Mouse (Mus musculus): ENCODE data around the gene Grtp1. TPM values are rescaled to one million over a fixed set of nuclear protein-coding genes. Genes with fewer than 3 reads are reported as not detected.

The Grtp1 gene
- polyA plus RNA-seq, 1 experiment from 2014 or later, result 11.5 TPM

DNA sequence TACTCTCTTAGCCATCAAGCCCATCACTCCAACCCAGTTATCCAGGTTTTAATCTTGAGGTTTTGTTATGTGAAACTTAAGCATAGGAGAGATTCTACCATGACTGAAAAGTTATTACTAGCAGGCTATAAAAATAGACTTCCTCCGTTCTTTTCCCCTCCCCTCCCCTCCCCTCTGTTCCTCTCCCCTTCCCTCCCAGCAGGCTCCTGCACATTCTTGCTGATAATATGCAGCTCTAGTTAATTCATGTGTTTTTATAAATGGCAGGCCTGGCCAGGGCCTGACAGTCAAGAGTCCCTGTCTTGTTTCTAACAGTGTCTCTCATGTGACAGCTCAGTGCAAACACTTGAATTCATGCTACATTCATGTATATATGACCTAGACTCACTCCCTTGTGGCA is 29.9 kb downstream of the Grtp1 start:
- no peaks in the 10 kb centered on the region for H3K9me3 ChIP-seq (replicated peaks)
- H3K9ac ChIP-seq, result no peak overlapping the region
- ATAC-seq (ENCODE audit: low read depth), result no peak
- H3K4me2 ChIP-seq, result no peak overlapping the region
- WGBS (ENCODE audit: insufficient replicate concordance), result 60% methylated on average over 1 of the region's 1 CpGs
- no peak for DNase-seq
- no peak overlapping the region for H3K27ac ChIP-seq
- H3K4me1 ChIP-seq (replicated peaks), result no peaks in the 10 kb centered on the region
- H3K27me3 ChIP-seq, result no peaks in the 10 kb centered on the region
- H3K4me3 ChIP-seq (replicated peaks), result no peak overlapping the region
- peaks cover 99% of the 10 kb centered on the region for H3K36me3 ChIP-seq

DNA sequence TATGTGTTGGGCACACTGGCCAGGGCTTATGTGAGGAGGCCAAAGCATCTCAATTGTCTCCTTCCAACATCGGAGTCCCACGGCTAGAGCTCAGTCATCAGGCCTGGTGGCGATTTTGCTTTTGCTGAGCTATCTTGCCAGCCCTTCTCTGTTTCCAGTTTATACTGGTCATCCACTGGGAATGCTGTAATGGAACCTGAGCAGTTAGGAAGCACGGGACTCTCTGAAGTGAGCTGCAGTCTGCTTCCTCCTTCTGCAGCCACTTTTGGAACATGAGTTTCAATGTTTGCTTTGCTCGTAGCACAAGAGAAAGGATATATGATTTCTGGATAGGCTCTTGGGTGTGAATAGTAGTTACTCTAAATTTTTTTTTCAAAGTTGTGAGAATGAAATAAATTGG is 36.1 kb downstream of the Grtp1 start:
- Histone ChIP-seq H3K4me2 (peak overlapping the region; percentile 95; the same call in 1 of the 2 replicates), H3K27me3 (no peaks in the 10 kb centered on the region), H3K9me3 (replicated peaks) (no peaks in the 10 kb centered on the region), H3K4me3 (replicated peaks) (no peak overlapping the region), H3K27ac (0 out of 2 replicates have a peak overlapping the region, but pooled peaks have one; percentile 75), H3K4me1 (replicated peaks) (peaks cover 58% of the 10 kb centered on the region), H3K9ac (no peak overlapping the region), H3K36me3 (peaks cover 54% of the 10 kb centered on the region)
- WGBS (ENCODE audit: insufficient replicate concordance), result 79% methylated on average over 5 of the region's 5 CpGs
- ATAC-seq (ENCODE audit: low read depth), result no peak
- DNase-seq, result no peak

DNA sequence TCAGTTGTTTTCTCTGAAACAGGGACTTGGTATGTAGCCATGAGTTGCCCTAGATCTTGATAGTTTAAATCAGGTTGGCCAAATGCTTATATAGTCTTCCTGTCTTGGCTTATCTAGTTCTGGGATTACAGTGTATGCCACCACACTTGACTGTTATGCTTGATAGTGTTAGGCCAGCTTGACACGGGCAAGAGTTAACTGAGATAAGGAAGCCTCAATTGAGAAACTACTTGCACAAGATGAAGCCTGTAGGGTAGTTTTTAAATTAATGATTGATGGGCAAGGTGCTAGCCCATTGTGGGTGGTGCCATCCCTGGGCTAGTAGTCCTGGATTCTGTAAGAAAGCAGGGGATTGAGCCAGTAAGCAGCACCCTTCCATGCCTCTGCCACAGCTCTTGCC is 36.9 kb downstream of the Grtp1 start:
- peak overlapping the region; percentile 95 for H3K4me2 ChIP-seq
- H3K4me1 ChIP-seq (replicated peaks), result peaks cover 60% of the 10 kb centered on the region
- ATAC-seq (ENCODE audit: low read depth), result peak; percentile 70
- H3K36me3 ChIP-seq, result peaks cover 46% of the 10 kb centered on the region
- no peaks in the 10 kb centered on the region for H3K27me3 ChIP-seq
- H3K9me3 ChIP-seq (replicated peaks), result no peaks in the 10 kb centered on the region
- H3K4me3 ChIP-seq (replicated peaks), result peak overlapping the region; percentile 4
- H3K27ac ChIP-seq, result peak overlapping the region; percentile 75
- peak overlapping the region; percentile 24 for H3K9ac ChIP-seq
- DNase-seq, result peak; percentile 48
- WGBS (ENCODE audit: insufficient replicate concordance), result 7% methylated on average over 1 of the region's 1 CpGs

DNA sequence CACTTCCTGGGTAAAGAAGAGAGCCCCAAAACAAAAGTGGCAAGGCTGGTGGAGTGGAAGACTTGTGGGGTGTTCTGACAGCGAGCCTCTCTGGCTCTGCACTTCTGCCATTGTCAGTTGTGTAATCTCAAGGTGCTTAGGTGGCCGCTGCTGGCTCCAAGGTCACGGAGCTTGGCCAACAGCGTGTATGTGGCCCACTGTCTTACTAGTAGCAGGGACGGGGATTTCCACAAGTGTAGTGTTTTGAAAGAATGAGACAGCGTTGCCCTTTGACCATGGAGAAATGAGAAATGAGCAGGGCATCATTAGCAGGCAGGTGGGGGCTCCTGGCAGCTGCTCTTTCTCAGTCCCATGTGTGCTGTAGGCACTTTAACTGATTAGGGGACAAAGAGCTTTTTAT is 38.3 kb downstream of the Grtp1 start:
- Histone ChIP-seq H3K4me3 (replicated peaks) (peak overlapping the region; percentile 25; the same call in 1 of the 2 replicates), H3K9ac (peak overlapping the region; percentile 44; the same call in 1 of the 2 replicates), H3K27ac (peak overlapping the region; percentile 75), H3K36me3 (peaks cover 32% of the 10 kb centered on the region), H3K9me3 (replicated peaks) (no peaks in the 10 kb centered on the region), H3K27me3 (no peaks in the 10 kb centered on the region), H3K4me2 (peak overlapping the region; percentile 95), H3K4me1 (replicated peaks) (peaks cover 64% of the 10 kb centered on the region)
- ATAC-seq (ENCODE audit: low read depth) (no peak), DNase-seq (no peak)
- 82% methylated on average over 6 of the region's 6 CpGs for WGBS (ENCODE audit: insufficient replicate concordance)

DNA sequence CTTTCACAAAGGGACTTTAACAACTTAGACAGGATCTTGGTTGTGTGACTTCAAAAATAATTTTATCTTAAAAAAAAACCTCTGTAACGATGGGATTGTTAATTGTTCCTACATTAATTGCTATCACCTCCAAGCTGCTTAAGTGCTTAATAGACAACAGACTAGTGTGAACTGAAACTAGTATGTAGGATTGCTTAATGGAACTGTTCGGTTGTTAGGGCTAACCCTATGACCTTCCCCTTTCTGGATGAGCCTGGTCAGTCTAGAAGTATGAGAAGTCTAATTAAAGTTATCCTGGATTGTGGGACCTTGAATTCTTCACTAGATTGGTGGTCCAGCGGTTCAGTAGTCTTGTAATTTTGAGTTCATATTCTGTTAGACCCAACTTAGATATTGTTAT is 39.7 kb downstream of the Grtp1 start:
- peaks cover 64% of the 10 kb centered on the region for H3K4me1 ChIP-seq (replicated peaks)
- peak overlapping the region; percentile 95 for H3K4me2 ChIP-seq
- peak overlapping the region; percentile 98 for H3K9ac ChIP-seq
- H3K9me3 ChIP-seq (replicated peaks), result no peaks in the 10 kb centered on the region
- no peaks in the 10 kb centered on the region for H3K27me3 ChIP-seq
- peaks cover 18% of the 10 kb centered on the region for H3K36me3 ChIP-seq
- DNase-seq, result no peak
- no peak for ATAC-seq (ENCODE audit: low read depth)
- 60% methylated on average over 3 of the region's 3 CpGs for whole genome bisulfite sequencing (ENCODE audit: insufficient replicate concordance)
- H3K27ac ChIP-seq, result peak overlapping the region; percentile 60
- peak overlapping the region; percentile 98 for H3K4me3 ChIP-seq (replicated peaks)

DNA sequence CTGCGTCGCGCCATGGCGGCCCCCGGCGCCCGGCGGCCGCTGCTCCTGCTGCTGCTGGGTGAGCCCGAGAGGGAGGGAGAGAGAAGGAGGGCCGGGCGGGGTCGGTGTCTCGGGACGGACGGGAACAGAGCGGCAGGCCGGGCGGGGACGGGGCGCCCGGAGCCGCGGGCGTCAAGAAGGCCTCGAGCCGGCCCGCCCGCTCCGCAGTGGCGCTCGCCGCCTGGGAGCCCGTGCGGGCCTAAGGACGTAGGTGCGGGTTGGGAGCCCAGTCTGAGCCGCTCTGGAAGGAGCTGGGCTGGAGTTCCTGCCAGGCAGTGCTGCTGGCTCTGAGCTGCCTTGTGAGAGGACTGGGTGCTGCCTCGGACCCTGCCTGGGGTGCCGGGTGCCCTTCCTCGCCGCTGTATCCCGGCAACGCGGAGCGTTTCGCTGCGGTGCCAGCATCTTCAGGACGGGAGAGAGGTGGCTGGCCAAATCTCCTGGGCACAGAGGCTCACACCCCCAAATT is 41.0 kb downstream of the Grtp1 start:
- Histone ChIP-seq H3K4me3 (replicated peaks) (peak overlapping the region; percentile 98), H3K27me3 (no peaks in the 10 kb centered on the region), H3K9ac (peak overlapping the region; percentile 98), H3K4me1 (replicated peaks) (peaks cover 56% of the 10 kb centered on the region), H3K36me3 (0 out of 2 replicates have a peak, but pooled peaks cover 8% of the 10 kb centered on the region), H3K9me3 (replicated peaks) (no peaks in the 10 kb centered on the region), H3K27ac (peak overlapping the region; percentile 86), H3K4me2 (peak overlapping the region; percentile 95)
- no peak for DNase-seq
- peak; percentile 74 for ATAC-seq (ENCODE audit: low read depth)
- WGBS (ENCODE audit: insufficient replicate concordance), result under 1% methylated on average over 45 of the region's 49 CpGs

DNA sequence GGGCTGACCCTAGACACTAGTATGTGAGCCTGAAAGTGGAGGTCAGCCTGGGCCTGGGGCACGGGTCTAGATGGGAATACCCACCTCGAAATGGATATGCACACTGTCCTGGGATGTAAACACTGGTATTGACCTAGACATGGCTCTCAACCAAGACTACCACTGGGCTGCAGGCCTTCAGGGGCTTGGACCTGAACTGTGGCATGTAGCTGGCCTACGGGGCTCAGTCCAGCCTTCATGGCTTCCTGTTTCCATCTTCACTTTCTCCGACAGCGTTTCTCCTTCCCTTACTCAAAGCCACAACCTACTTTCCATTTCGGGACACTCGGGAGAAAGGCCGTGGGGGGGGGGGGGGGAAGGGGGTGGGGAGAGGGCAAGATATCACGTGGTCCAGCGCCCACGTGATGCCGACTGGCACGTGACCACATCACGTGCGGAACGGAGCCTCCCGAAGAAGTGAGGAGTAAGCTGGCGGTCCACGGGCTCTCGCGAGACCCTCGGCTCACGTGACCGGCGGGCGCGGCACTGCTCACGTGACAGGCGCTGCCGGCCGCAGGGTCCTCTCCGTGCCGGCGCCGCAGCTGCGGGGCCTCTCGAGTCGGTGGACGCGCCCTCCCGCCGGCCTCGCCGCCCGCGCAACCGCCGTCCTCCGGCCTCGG is 41.6 kb downstream of the Grtp1 start, which contains the start of gene Lamp1:
Gene Lamp1 (plus strand): TSS at position 444 of the 659 bp plus-strand sequence.
- Histone ChIP-seq H3K27me3 (no peaks in the 10 kb centered on the region), H3K36me3 (0 out of 2 replicates have a peak, but pooled peaks cover 8% of the 10 kb centered on the region), H3K9ac (peak within 1 kb of the TSS; percentile 98), H3K4me3 (replicated peaks) (peak within 1 kb of the TSS; percentile 98), H3K9me3 (replicated peaks) (no peaks in the 10 kb centered on the region), H3K27ac (peak within 1 kb of the TSS; percentile 86), H3K4me2 (peak within 1 kb of the TSS; percentile 95), H3K4me1 (replicated peaks) (peaks cover 51% of the 10 kb centered on the region)
- DNase-seq, result peak; percentile 96
- under 1% methylated on average over 38 of the region's 50 CpGs for WGBS (ENCODE audit: insufficient replicate concordance)
- ATAC-seq (ENCODE audit: low read depth), result peak; percentile 80

DNA sequence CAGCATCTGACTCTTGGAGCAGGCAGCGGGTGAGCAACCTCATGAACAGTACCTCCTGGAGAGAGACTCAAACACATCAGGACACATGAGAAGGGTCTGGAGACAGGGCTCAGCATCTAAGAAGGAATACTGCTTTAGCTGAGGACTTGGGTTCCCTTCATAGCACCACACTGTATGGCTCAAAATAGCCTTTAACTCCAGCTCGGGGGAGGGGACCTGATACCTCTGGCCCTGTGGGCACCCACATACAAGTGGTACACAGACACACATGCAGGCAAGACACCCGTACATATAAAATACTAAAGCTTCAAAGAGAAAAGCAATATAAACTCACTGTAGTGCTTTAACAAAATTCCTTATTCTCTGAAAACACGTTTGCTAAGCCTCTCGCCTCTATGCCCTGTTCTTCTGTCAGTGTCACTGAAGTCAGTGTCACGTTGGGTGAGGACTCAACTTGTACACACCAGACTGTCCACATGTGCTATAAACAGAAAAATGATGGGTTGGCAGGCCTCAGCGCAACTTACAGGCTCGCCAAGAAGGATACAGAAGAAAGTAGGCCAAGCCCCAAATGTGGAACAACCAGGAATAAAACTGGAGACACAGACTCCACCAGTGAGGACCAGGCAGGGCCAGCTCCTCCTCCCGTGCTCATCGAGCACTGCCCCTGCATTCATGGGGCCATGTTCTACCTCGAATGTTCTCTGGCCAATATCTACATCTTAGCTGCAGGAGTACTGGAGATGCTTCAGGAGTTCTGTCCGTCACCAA is 43.9 kb downstream of the Grtp1 start:
- 62% methylated on average over 12 of the region's 12 CpGs for WGBS (ENCODE audit: insufficient replicate concordance)
- no peak overlapping the region for H3K4me3 ChIP-seq (replicated peaks)
- no peak overlapping the region for H3K27ac ChIP-seq
- 0 out of 2 replicates have a peak, but pooled peaks cover 4% of the 10 kb centered on the region for H3K36me3 ChIP-seq
- no peaks in the 10 kb centered on the region for H3K27me3 ChIP-seq
- no peaks in the 10 kb centered on the region for H3K9me3 ChIP-seq (replicated peaks)
- H3K4me2 ChIP-seq, result no peak overlapping the region
- DNase-seq (no peak), ATAC-seq (ENCODE audit: low read depth) (no peak)
- peaks cover 27% of the 10 kb centered on the region for H3K4me1 ChIP-seq (replicated peaks)
- no peak overlapping the region for H3K9ac ChIP-seq

DNA sequence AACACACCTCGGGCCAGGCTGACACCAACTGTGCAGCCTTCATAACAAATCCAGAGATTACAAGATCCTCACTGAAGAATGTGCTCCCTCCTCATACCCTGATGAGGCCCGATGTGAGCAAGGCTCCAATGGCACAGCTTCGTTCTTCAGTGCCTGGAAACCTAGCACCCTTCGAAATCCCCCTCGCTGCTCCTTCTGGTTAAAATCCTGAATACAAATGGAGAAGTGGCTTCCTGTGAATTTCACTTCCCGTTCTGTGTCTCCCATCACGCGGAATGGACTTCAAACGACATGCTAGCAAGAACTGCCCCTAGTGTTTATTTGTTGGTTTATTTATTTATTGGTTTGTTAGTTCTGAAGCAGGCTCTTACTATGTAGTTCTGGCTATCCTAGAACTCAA is 45.1 kb downstream of the Grtp1 start:
- H3K36me3 ChIP-seq, result peaks cover 3% of the 10 kb centered on the region; the same call in 1 of the 2 replicates
- no peaks in the 10 kb centered on the region for H3K27me3 ChIP-seq
- 52% methylated on average over 9 of the region's 9 CpGs for WGBS (ENCODE audit: insufficient replicate concordance)
- no peaks in the 10 kb centered on the region for H3K9me3 ChIP-seq (replicated peaks)
- ATAC-seq (ENCODE audit: low read depth) (no peak), DNase-seq (no peak)
- H3K4me1 ChIP-seq (replicated peaks), result peaks cover 16% of the 10 kb centered on the region
- H3K27ac ChIP-seq, result no peak overlapping the region
- no peak overlapping the region for H3K4me3 ChIP-seq (replicated peaks)
- no peak overlapping the region for H3K9ac ChIP-seq
- no peak overlapping the region for H3K4me2 ChIP-seq

DNA sequence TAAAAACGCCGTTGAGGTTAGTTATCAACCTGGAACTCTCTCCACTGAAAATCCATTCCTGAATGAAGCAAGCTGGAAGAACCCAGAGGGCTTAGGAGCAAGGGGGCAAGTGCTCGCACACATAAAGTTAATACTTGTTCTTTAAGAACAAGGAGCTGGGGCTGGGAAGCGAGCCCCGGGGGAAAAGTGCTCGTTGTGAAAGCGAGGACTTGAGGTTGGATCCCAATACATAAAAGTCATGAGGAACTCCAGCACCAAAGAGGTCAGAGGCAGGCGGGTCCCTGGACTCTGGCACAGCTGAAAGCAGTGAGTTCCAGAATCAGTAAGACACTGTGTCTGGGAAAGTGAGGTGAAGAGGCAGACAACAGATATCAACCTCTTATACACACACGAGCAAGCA is 46.3 kb downstream of the Grtp1 start:
- peaks cover 15% of the 10 kb centered on the region for H3K36me3 ChIP-seq
- no peak overlapping the region for H3K4me3 ChIP-seq (replicated peaks)
- H3K27ac ChIP-seq, result no peak overlapping the region
- DNase-seq (no peak), ATAC-seq (ENCODE audit: low read depth) (no peak)
- no peaks in the 10 kb centered on the region for H3K27me3 ChIP-seq
- H3K4me1 ChIP-seq (replicated peaks), result peaks cover 7% of the 10 kb centered on the region
- 79% methylated on average over 9 of the region's 9 CpGs for WGBS (ENCODE audit: insufficient replicate concordance)
- H3K4me2 ChIP-seq, result no peak overlapping the region
- no peak overlapping the region for H3K9ac ChIP-seq
- H3K9me3 ChIP-seq (replicated peaks), result no peaks in the 10 kb centered on the region

DNA sequence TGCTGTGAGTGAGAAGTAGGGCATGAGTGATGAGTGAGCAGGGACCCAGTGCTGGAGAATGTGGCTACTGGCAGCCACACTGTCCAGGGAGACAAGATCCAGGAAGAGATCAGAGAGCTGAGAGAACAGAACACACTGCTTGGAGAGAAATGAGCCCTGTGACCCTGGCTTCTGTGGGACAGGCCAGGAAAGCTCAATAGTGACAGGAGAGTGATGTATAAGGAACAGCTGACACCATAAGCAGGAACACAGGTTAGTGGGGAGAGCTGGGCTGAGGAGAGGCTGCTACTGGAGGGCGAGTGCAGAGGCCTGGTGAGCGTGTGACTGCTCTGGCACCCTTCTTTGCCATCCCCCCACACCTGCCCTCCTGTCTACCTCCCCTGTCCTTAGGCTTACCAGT is 49.5 kb downstream of the Grtp1 start:
- H3K27me3 ChIP-seq, result no peaks in the 10 kb centered on the region
- ATAC-seq (ENCODE audit: low read depth), result 0 out of 2 replicates have a peak, but pooled peaks have one; percentile 25
- no peaks in the 10 kb centered on the region for H3K4me1 ChIP-seq (replicated peaks)
- no peak overlapping the region for H3K4me3 ChIP-seq (replicated peaks)
- H3K27ac ChIP-seq, result no peak overlapping the region
- H3K9ac ChIP-seq, result no peak overlapping the region
- peaks cover 43% of the 10 kb centered on the region for H3K36me3 ChIP-seq
- no peaks in the 10 kb centered on the region for H3K9me3 ChIP-seq (replicated peaks)
- no peak for DNase-seq
- 79% methylated on average over 2 of the region's 2 CpGs for WGBS (ENCODE audit: insufficient replicate concordance)
- no peak overlapping the region for H3K4me2 ChIP-seq
